Mouse (Mus musculus) CH12F3 (cell line): ENCODE measurements at regions not wholly inside any gene's neighbourhood (a gene's known extent, or its start where the extent isn't known, plus 50 kb on each side); places are given as distances from the start of the nearest gene placed in this dataset.
"Not testable (repeated sequence)": the region's sequence is repeated elsewhere in the genome, so short reads cannot be mapped to it uniquely, and the experiment has no call there.

ENCODE experiments used
- in situ Hi-C: fragments of 300-500 bp; cut with MboI; formaldehyde crosslinking; loops from 2 replicates; pipeline ENCODE4 v1.14.3; 2020; ENCODE audit warnings: low sequenced_read_pairs

- in situ Hi-C loops = no loop called here
These were observed 503.0 kb downstream of the Gja1 start for GRCm38 (mm10) chr10:56880154-56880591.

- in situ Hi-C loops = no loop called here
These were observed 507.6 kb downstream of the Gja1 start for GRCm38 (mm10) chr10:56884456-56885410.

GRCm38 (mm10) chr10:56891530-56891929, 514.4 kb downstream of the Gja1 start:
- in situ Hi-C loops = not testable (repeated sequence)

- in situ Hi-C loops = no loop called here
These were observed 515.6 kb downstream of the Gja1 start for GRCm38 (mm10) chr10:56892666-56893209.

- in situ Hi-C loops = no loop called here
These were observed 516.1 kb downstream of the Gja1 start for GRCm38 (mm10) chr10:56893210-56893705.

- in situ Hi-C loops = no loop called here
These were observed 522.6 kb downstream of the Gja1 start for GRCm38 (mm10) chr10:56899640-56900274.

GRCm38 (mm10) chr10:56900914-56901313, 523.8 kb downstream of the Gja1 start:
- in situ Hi-C loops = no loop called here

GRCm38 (mm10) chr10:56912711-56913110, 535.6 kb downstream of the Gja1 start:
- in situ Hi-C loops = no loop called here

- in situ Hi-C loops = no loop called here
These were observed 537.0 kb downstream of the Gja1 start for GRCm38 (mm10) chr10:56914103-56914502.

- in situ Hi-C loops = no loop called here
These were observed 541.3 kb downstream of the Gja1 start for GRCm38 (mm10) chr10:56918412-56918811.

- in situ Hi-C loops = no loop called here
These were observed 543.9 kb downstream of the Gja1 start for GRCm38 (mm10) chr10:56920711-56921672.

- in situ Hi-C loops = no loop called here
These were observed 551.0 kb upstream of the Hsf2 start for GRCm38 (mm10) chr10:56935174-56935573.

- in situ Hi-C loops = no loop called here
These were observed 544.2 kb upstream of the Hsf2 start for GRCm38 (mm10) chr10:56941972-56942371.

GRCm38 (mm10) chr10:56944434-56945145, 541.6 kb upstream of the Hsf2 start:
- in situ Hi-C loops = no loop called here

GRCm38 (mm10) chr10:56956728-56957127, 529.5 kb upstream of the Hsf2 start:
- in situ Hi-C loops = no loop called here

- in situ Hi-C loops = no loop called here
These were observed 523.9 kb upstream of the Hsf2 start for GRCm38 (mm10) chr10:56962096-56962807.

- in situ Hi-C loops = no loop called here
These were observed 523.0 kb upstream of the Hsf2 start for GRCm38 (mm10) chr10:56963215-56963614.

- in situ Hi-C loops = no loop called here
These were observed 517.3 kb upstream of the Hsf2 start for GRCm38 (mm10) chr10:56968913-56969312.

GRCm38 (mm10) chr10:56974812-56975211, 511.4 kb upstream of the Hsf2 start:
- in situ Hi-C loops = no loop called here
